Mouse (Mus musculus) adrenal gland, postnatal 4 days (tissue): ENCODE measurements around the gene Tmem255a. TPM values are rescaled to one million over a fixed set of nuclear protein-coding genes. Genes with fewer than 3 reads are reported as not detected.

Experiments
- DNase-seq, 2 experiments: peaks; one replicate each; pipeline ENCODE4 v3.0.0; 2021 to 2022; ENCODE audit warnings: low spot score in 2 of 2, mixed read lengths in 2 of 2
- microRNA-seq: library from miRNA; unstranded; fragments of <30 nt; microRNA quantifications from one replicate; pipeline ENCODE4 v1.2.0, GENCODE M21; 2021
- total RNA-seq, 2 experiments: library from RNA; stranded (reverse); gene quantifications; 2 replicates each; pipeline ENCODE4 v1.2.3; 2021

Tmem255a gene
- total RNA-seq, 2 experiments from 2014 or later, result 15.0 to 18.9 TPM

DNA sequence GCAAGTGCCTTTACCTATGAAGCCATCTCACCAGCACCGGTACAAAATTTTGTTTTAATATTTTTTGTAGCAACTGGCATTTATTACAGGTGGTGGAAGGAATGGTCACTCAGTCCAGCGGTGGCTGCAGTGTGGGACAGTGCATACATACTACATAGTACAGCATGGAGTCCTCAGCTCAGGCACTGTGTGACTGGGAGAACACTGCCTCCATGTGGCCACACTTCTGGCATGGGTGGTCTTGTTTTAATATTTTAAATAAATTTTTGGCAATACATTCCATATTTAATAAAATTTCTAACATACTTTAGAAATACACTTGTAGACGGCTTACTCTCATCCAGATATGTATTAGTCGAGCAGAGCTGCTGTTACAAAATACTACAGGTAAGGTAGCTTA is 85.6 kb downstream of the Tmem255a start:
- no peak for DNase-seq

GRCm38 (mm10) chrX:38166064-38166463 is 86.2 kb downstream of the Tmem255a start:
- DNase-seq, result no peak

DNA sequence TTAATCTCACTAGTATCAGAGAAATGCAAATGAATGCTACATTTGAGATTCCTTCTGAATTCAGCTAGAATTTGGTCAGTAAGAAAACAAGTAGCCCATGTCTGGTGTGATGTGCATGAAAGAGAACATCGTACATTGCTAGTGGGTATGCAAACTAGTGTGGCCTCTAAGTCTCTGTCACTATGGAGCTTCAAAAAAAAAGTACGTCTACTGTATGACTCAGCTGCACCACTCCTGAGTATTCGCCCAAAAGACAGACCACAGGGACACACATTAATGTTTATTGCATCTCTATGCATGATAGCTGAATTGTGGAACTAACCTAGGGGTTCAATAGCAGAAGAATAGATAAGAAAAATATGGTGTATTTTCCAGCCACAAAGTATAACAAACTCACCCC is 86.9 kb downstream of the Tmem255a start:
- no peak for DNase-seq

DNA sequence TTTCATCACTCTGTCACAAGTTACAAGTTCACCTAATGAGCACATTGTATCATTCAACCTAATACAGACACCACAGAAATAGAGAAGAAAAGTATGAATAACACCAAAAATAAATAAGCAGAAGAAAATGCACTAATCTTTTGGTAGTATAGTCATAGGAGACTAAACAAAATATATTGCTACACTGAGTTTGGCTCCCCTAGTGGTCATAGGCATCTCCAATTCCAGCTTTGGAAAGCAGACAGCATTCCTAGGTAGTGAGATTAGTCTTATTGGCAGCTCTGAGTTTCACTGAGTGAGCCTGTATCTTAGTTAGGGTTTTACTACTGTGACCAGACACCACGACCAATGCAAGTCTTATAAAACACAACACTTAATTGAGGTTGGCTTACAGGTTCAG is 93.1 kb downstream of the Tmem255a start:
- DNase-seq, result no peak

Small RNA genes lying within 50 kb of the gene (microRNA-seq; reads per million reads assigned to microRNA genes)
- not detected for gene Mir3110

Other genes with a start within 250 kb of the Tmem255a start
- gene Btg1-ps1, start 233.6 kb downstream of the Tmem255a start, total RNA-seq, result not detected
- gene Btg1-ps2, start 209.3 kb downstream of the Tmem255a start, total RNA-seq, result not detected
- not detected for gene Rhox10, start 186.0 kb downstream of the Tmem255a start, total RNA-seq
- not detected for gene Rhox11, start 167.3 kb downstream of the Tmem255a start, total RNA-seq
- gene Rhox12, start 141.5 kb downstream of the Tmem255a start, total RNA-seq, result not detected
- gene Rhox13, start 131.2 kb downstream of the Tmem255a start, total RNA-seq, result not detected
- 10 to 100 TPM; 32.0 to 34.8 TPM for gene Zbtb33, start 62.6 kb downstream of the Tmem255a start, total RNA-seq
- 10 to 100 TPM; 10.3 to 18.9 TPM for gene Atp1b4, start 63.7 kb upstream of the Tmem255a start, total RNA-seq
- gene Lamp2, start 204.0 kb upstream of the Tmem255a start, total RNA-seq, result 100 to 1,000 TPM; 173 to 184 TPM